Mouse (Mus musculus): ENCODE results near the gene Chrnb2.

The Chrnb2 gene

DNA sequence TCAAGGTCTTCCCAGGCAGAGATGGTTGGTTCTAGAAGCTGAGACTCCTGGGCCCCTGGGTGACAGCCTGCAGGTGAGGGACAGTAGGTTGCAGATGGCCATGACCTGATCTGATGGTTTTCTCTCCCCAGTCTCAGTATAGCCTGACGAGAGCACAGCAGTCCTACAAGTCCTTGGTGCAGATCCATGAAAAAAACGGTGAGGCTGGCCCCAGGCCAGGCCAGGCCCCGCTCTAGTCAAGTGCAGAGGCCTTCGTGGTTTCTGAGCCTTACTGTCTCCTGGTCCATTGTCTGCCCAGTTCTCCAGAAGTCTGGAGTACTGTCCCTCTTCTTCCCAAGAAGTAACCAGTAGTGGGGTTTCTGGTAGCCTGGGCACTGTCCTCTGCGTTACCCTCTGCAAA is 17.2 kb upstream of the Chrnb2 start:
- DNase-seq (ENCODE audit: extremely low read depth, insufficient read length, low spot score) = no peak

DNA sequence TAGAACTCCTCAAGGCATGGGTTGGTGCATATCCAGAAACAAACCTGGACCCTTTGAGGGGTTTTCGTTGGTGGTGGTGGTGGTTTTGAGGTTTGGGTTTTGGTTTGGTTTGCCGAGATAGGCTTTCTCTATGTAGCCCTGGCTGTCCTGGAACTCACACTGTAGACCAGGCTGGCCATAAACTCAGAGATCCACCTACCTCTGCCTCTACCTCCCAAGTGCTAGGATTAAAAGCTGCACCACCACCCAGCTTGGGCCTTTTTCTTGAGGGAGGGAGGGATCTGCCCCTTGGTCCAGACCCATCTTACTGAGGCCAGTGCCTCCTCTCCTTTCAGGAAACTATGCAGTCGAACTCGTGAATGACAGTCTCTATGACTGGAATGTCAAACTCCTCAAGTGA is 15.7 kb upstream of the Chrnb2 start:
- no peak for DNase-seq (ENCODE audit: extremely low read depth, insufficient read length, low spot score)

DNA sequence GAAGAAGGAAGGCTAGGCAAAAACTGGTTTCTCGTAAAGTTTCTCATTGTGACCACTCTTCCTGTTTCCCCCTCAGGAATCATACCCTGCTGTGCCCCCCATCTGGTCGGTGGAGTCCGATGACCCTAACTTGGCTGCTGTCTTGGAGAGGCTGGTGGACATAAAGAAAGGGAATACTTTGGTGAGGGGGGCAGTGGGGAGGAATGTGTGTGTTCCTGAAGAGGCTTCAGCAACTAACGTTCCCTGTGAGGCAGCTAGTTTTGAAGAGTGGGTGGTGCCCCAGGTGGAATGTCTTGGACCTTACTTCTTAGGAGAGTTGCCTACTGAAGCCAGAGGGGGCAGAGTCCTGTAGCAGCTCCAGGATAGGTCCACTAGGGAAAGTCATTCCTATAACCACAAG is 11.6 kb upstream of the Chrnb2 start:
- no peak for DNase-seq (ENCODE audit: extremely low read depth, insufficient read length, low spot score)

DNA sequence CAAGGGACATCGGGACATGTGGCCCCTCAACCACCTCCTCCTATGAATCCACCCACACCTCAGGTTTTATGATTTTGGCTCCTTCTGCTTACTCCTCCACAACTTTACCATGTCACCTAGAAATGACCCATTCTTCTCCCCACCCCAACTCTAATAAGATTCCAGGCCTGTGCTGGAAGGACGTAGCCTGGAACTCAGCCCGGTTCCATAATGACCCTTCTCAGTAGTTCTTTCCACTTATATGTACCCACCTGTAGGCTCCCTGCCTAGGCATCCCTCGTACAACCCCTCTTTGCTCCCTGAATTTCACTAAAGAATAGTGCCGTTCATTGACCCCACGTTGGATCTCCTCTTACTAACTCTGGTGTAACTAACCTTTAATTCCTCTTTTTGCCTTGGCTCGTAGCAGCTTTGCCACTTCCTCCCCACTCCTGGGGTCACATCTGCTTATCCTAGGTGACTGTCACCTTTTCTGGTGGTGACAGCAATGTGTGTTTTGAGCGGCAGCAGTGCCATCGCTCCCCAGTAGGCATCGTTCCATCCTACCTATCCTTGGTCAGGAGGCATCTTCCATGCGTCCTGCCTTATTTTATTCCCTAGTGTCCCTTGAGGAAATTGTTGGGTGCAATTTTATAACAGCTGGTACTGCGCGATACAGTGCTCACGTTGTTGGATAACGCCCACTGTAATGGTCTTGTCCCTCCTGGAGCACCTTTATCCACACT is 10.0 kb upstream of the Chrnb2 start:
- no peak for DNase-seq (ENCODE audit: extremely low read depth, insufficient read length, low spot score)

DNA sequence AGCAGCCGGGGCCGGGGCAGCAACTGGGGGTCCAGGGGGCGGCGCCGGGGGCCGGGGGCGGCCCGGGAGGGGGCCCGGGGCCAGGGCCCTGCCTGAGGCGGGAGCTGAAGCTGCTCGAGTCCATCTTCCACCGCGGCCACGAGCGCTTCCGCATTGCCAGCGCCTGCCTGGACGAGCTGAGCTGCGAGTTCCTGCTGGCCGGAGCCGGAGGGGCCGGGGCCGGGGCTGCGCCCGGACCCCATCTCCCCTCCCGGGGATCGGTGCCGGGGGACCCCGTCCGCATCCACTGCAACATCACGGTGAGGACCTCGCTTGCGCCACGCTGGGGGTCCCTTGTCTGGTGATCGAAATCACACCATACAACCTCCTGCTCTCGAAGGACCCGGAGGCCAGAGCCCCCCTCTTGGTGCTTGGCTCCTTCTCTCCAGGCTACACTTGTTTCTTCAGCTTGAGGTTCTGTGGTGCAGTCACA is 9.3 kb upstream of the Chrnb2 start:
- DNase-seq (ENCODE audit: extremely low read depth, insufficient read length, low spot score) = peak; percentile 54

DNA sequence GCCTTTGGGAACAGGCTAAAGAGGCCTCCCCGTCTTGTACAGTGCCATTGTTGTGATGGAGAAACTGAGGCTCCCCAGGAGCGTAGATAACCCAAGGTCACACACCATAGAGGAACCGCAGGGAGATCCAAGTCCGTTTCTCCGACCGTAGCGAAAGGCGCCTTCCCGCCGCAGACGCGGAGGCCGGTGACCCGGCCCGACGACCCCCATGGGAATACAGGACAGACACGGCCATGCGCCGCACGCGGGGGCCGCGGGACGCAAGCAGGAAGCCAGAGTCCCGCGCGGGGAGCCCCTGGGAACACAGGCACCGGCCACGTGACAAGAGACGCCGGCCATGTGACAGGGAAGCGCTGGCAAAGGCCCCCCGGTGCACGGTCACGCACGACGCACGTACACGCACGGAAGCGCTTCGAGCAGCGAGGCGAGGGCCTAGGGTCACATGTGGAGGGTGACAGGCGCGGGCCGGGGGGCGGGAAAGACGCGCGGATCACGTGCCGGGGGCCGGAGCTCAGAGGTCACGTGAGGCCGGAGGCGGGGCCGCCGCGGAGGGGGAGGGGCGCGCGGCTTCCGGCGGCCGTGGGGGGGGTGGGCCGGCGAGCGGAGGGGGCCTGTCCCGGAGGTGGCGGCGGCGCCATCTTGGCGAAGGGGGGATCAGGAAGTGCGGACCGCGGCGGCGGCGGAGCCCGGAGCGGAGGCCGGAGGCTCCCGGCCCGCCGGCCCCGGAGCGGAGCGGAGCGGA is 8.7 kb upstream of the Chrnb2 start, which contains the start of gene Ube2q1:
TSS of gene Ube2q1 (plus strand) at position 649 of the 742 bp plus-strand sequence.
- peak; percentile 93 for DNase-seq (ENCODE audit: extremely low read depth, insufficient read length, low spot score)

DNA sequence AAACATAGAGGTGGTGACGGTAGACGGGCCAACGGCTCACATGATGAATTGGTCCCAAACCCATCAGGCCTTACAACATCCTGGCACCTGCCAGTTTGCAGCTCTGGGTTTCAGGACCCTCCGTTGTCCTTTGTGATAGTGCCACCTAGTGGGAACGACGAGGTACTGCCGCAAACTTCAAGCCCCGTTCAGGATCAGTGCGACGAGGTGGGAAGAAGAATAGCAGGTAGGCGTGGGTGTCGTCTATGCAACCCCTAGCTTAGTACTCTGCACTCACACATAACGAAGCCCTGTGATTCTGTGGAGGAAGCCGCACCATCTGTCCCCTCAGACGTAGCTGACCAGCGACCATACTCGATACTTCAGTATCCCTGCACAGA is 8.1 kb upstream of the Chrnb2 start:
- DNase-seq (ENCODE audit: extremely low read depth, insufficient read length, low spot score) = peak; percentile 71

DNA sequence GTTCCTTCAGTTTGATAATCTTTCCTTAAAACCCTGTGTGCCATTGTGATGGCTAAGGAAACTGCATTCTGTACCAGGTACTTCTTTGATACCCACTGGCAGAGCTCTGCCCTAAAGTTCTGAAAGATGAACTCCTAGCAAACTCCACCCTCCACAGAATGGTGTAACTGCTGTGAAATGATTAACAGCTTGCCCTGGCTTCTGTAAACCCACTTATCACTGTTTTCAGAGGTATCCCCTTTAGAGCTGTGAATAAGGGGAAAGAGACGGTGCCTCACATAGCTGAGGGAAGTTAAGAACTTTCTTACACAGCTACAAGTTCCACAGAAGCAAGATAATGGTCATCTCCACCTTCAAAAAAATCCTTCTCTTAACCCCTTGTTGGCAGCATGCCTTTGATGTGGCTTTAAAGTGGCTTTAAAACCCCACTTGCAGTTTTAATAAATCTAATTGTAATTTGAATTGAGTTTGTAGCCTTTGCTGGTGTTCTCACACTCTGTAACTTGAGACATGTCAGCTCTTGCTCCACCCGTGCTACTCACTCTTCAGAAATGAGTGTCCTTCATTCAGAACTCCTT is 6.1 kb upstream of the Chrnb2 start:
- no peak for DNase-seq (ENCODE audit: extremely low read depth, insufficient read length, low spot score)

DNA sequence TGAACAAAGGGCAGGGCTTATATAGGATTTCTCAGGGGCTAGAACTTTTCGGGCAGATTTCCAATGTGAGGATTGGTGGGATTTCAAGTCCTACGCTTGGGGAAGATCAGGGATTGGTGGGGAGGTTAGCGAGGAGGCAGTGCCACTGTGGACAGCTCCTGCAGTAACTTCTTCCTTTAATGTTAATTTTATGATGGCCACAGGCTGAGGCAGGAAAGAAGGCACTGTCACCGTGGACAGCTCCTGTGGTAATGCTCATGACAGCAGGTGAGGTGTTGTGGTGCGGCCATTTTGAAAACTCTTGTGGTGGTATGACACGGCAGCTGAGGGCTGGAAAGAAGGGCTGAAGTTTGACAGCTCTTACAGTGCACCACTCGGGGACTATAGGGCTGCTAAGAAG is 5.2 kb upstream of the Chrnb2 start:
- DNase-seq (ENCODE audit: extremely low read depth, insufficient read length, low spot score) = no peak

DNA sequence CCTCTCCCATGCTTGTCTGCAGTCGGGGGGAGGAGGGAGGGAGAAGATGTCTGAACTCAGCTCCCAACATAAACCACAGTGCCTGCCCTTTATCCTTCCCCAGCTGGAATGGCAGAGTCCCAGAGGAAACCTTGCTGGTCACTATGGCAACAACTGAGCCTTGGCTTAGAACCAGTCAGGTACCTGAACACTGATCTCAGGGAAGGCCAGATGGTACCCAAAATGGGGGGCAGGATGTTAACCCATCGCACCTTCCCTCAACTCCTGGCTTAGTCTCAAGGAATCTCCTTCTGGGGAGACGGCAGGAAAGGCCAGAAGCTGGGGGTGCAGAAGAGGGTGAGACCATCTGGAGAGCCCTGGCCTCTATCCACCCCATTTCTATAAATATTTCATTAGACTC is 4.6 kb downstream of the Chrnb2 start:
- no peak for DNase-seq (ENCODE audit: extremely low read depth, insufficient read length, low spot score)

DNA sequence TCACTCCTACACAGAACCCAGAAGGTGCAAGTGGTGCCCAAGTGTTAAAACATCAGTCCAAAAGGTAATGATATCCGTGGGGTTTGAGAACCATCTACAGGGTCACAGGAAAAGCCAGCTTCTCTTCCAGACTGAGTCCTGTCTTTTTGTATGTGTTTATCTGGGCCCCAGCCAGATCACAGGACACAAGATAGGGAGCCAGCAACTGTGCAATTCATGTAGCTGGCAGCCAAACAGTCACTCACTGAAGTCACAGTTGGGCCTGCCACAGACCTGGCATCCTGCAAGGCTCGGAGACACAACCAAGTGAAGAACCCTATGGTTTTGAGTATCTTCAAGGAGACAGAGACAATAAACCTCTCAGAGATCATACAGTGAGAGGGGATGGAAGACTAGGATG is 6.6 kb downstream of the Chrnb2 start:
- no peak for DNase-seq (ENCODE audit: extremely low read depth, insufficient read length, low spot score)

DNA sequence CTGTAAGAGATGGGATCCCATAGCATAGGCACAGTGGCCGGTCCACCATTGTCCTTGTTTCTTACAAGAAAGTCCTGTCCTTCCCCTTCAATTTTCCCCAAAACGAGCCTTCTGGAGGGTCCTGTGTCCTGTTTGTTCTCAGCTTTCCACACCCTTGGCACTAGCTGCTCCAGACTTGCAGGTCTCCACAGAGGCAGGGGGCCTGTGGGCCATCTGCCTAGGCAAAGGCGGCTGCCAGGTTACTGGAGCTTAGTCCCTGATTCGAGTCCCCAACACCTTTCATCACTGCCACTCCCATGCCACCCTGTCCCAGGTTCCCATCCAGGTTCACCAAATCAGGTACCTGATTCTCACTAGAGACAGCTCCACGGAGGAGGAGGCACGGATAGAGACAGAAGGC is 9.1 kb downstream of the Chrnb2 start:
- no peak for DNase-seq (ENCODE audit: extremely low read depth, insufficient read length, low spot score)

DNA sequence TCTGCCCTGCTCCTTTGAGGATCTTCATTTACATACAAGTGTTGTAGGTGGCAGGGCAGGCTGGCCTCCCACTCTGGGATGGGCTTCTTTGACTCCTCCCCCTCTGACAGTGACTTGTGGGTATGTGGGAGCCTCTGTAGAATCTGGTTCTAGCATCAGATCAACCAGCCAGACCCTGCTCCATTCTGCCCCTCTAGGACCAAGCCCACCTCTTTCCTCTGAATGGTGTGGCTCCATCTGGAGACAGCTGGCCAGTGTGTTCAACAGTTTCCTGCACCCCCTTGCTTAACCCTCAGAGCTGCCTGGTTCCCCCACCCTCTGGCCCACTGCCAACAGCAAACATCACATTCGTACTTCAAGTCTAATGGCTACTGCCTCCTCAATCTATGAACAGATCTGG is 12.1 kb downstream of the Chrnb2 start:
- DNase-seq (ENCODE audit: extremely low read depth, insufficient read length, low spot score) = no peak

DNA sequence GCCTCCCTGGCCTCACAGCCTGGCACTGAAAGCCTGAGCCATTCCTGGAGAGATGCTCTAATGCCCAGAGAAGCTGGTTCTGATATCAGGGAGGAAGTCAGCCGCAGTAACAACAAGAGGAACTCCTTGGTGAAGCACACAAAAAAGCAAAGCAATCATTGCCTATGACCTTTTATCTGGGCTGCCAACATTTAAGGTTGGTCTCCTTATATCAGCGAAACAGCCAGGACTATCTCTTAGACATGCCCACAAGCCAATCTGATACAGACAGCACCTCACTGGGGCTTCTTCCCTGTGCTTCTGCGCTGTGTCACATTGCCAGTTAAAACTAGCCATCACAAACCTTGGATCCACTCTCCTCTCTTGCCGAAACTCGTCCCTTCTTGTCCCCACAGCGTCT is 25.9 kb downstream of the Chrnb2 start:
- DNase-seq (ENCODE audit: extremely low read depth, insufficient read length, low spot score) = no peak

DNA sequence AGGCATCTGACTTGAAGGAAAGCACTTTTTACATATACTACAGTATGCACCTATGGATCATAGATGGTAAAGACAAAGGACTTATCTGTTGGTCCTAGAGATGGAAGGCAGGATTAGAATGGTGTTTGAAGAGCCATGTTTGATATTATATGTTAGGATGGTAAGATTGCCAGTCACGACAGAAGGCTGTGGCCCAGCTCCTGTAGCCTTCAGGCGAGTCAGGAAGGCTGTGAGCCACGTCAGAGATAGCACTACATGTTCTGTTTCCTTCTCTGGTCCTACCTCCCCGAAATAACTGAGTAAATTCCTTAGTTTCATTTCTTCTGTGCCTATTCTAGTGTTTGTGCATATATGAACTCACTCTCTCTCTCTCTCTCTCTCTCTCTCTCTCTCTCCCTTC is 32.3 kb downstream of the Chrnb2 start:
- DNase-seq (ENCODE audit: extremely low read depth, insufficient read length, low spot score) = no peak

DNA sequence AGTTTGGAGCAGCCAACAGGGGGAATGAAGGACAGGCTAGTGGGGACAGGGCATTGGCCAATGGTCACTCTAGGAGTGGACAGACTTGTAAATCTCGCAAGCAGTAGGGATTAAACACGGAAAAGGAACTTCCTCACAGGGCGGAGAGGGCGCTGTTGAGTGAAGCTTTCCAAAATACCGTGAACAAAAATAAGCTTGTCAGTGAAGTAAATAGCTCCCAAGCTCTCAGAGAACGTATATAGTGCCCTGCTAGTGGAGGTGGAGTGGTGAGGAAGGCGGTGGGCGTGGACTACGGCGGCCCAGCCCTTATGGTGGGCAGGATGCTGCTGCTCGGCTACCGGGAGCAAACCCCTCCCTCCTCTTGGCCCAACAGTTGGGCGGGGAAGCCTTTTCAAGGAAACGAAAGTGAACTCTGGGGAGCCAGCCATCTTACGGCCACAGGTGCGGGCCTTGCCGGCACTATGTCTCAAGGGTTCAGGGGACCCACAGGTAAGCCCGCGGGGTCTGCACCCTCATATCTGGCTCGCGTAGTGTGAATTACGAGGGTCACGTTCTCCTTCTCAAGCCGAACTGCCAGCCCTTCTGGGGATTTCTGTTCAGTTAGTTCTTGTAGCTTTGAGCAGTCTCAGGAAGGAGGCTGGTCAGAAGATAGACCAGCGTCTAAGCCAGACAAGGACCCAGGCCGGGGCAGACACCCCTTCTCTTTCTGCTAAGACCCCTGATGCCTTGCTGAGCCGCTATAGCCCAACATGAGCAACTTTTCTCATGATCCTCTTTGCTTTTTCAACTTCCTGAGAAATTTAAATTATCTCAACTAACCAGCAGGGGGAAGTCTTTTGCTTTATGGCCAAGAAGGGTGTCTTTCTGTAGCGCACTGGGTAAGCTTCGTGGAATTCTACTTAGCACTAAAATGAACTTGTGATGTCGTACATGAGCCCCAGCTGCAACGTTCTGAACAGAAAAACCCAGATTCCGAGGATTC is 33.8 kb downstream of the Chrnb2 start:
- DNase-seq (ENCODE audit: extremely low read depth, insufficient read length, low spot score) = peak; percentile 88

DNA sequence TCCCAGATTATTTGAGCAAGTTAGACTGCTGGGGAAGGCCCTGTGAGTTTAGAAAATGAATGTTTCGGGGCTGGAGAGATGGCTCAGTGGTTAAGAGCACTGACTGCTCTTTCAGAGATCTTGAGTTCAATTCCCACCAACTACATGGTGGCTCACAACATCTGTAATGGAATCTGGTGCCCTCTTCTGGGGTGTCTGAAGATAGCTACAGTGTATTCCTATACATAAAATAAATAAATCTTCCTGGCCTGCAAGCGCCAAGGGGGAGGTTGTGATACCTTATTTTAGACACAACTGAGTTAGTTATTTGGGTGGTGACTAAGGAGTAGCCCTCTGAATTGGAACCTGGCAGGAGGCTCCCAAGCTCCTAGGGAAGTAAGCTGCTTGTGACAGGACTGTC is 35.6 kb downstream of the Chrnb2 start:
- DNase-seq (ENCODE audit: extremely low read depth, insufficient read length, low spot score) = no peak

DNA sequence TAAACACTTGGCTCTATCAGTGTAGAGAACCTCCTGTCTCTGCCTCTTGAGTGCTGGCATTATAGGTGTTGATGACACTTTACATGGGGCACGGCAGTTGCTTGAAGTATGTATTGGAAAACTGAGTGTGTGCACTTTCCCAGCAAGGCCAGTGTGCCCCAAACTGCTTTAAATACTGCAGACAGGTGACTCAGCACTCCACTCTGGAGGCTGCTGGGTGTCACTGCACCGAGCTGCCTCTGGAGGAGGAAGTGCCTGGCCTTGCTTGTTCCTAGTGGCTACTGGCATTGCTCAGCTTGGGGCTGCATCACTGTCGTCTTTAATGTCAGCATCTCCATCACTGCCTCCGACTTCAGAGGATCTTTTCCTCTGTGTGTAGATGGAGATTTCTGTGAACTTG is 37.4 kb downstream of the Chrnb2 start:
- peak; percentile 41 for DNase-seq (ENCODE audit: extremely low read depth, insufficient read length, low spot score)

DNA sequence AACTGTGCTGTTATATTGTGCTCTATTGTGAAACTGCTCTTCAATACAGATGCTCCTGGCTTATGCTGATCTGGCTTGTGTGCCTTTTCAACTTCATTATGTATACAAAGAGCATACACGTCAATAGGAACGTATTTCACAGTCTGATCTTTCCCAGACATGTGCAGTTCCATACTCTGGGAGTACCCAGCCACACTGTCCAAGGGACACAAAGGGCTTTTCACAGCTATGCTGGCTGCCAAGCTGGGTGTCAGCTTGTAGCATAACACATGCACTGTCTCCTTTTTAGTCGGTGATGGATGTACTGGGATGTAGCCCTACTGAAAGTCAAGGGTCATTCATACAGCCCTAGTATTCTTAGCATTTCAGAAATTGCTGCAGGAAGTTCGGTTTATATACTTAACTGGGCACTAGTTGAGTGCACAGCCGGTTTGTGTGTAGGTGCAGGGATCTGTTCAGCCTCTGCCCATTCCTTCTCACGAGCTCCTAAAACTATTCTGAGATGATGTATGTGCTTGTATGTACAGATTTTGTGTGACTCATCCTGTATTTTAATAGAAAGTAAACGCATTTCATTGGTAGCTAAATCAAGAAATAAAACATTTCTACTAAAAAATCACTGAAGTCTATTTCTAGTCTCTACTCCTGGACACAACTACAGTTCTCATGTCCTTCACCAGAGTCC is 40.9 kb downstream of the Chrnb2 start:
- no peak for DNase-seq (ENCODE audit: extremely low read depth, insufficient read length, low spot score)

DNA sequence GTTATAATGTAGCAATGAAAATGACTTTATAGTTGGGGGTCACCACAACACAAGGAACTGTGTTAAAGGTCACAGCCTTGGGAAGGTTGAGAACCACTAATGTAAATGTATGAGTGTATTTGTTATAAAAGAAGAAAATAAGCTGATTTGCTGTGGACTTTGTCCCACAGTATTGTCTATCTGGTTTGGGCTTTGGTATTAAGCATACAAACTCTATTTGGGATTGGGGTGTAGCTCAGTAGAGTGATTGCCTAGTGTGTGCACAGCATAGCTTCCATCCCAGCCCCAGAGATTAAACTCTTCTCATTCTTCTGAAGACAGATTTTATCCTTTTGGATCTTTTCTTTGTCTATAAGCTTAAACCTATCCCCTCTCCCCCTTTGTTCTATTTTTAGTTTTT is 42.4 kb downstream of the Chrnb2 start:
- no peak for DNase-seq (ENCODE audit: extremely low read depth, insufficient read length, low spot score)
